Mouse (Mus musculus) hindbrain, embryonic 14.5 days (tissue): ENCODE measurements around the gene Cops2. TPM values are rescaled to one million over a fixed set of nuclear protein-coding genes. Genes with fewer than 3 reads are reported as not detected.

Experiments
- polyA plus RNA-seq: library from polyadenylated mRNA; unstranded; fragments of >200 nt; fragmentation: Nextera tagmentation; extraction: Ambion mirVana; gene quantifications from 2 replicates; pipeline ENCODE4 v1.2.1, GENCODE M21; 2014

The Cops2 gene
- polyA plus RNA-seq, 1 experiment from 2014 or later = 69.2 TPM

Other genes starting within 250 kb of the Cops2 start
- 2.8 and 3.2 TPM in 2 replicates for gene Cep152, start 234.0 kb downstream of the Cops2 start, polyA plus RNA-seq
- 552 and 600 TPM in 2 replicates for gene Eid1, start 186.0 kb downstream of the Cops2 start, polyA plus RNA-seq
- gene Shc4, start 135.0 kb downstream of the Cops2 start, polyA plus RNA-seq = 3.3 and 3.8 TPM in 2 replicates
- 36.5 and 37.2 TPM in 2 replicates for gene Secisbp2l, start 76.3 kb downstream of the Cops2 start, polyA plus RNA-seq
- 32.0 and 36.2 TPM in 2 replicates for gene Galk2, start within 50 bp of the Cops2 start, polyA plus RNA-seq
- gene Fgf7, start 175.5 kb upstream of the Cops2 start, polyA plus RNA-seq = 0.35 and 0.84 TPM in 2 replicates